Mouse (Mus musculus) myocyte (in vitro differentiated cells): ENCODE data around the gene Cntnap1.

ENCODE experiments used
- CEBPB ChIP-seq: IDR thresholded peaks from 2 replicates; pipeline ENCODE4 v1.6.1; 2011; ENCODE audit warnings: mild to moderate bottlenecking, moderate library complexity; ENCODE audit not compliant: poor library complexity, insufficient read depth, severe bottlenecking
- E2F4 ChIP-seq: IDR thresholded peaks from one replicate; pipeline ENCODE4 v1.6.1; 2011; ENCODE audit warnings: mild to moderate bottlenecking, control low read depth, moderate library complexity; ENCODE audit not compliant: insufficient read depth
- MAX ChIP-seq: IDR thresholded peaks from one replicate; pipeline ENCODE4 v1.6.1; 2011; ENCODE audit warnings: low read depth, mild to moderate bottlenecking, control low read depth
- MYOD1 ChIP-seq, 3 experiments: IDR thresholded peaks; one replicate each; pipeline ENCODE4 v1.6.1; 2011; ENCODE audit warnings: control low read depth in 2 of 3, low read depth in 2 of 3, mild to moderate bottlenecking in 2 of 3, moderate library complexity in 1 of 3; ENCODE audit not compliant: insufficient read length in 2 of 3, control insufficient read depth in 1 of 3
- MYOG ChIP-seq, 3 experiments: IDR thresholded peaks; one replicate each; pipeline ENCODE4 v1.6.1; 2011; ENCODE audit warnings: control low read depth in 2 of 3, low read depth in 2 of 3, mild to moderate bottlenecking in 2 of 3; ENCODE audit not compliant: insufficient read length in 2 of 3, control insufficient read depth in 1 of 3, insufficient read depth in 1 of 3
- POLR2A ChIP-seq: IDR thresholded peaks from one replicate; pipeline ENCODE4 v1.6.1; 2011; ENCODE audit warnings: low read depth, mild to moderate bottlenecking, control low read depth, moderate library complexity; ENCODE audit not compliant: insufficient read length
- POLR2AphosphoS2 ChIP-seq: IDR thresholded peaks from one replicate; pipeline ENCODE4 v1.6.1; 2011; ENCODE audit warnings: low read depth, control low read depth; ENCODE audit not compliant: insufficient read length
- REST ChIP-seq: IDR thresholded peaks from one replicate; pipeline ENCODE4 v1.6.1; 2011; ENCODE audit warnings: mild to moderate bottlenecking, control low read depth, moderate library complexity; ENCODE audit not compliant: insufficient read depth, insufficient read length
- TCF12 ChIP-seq: IDR thresholded peaks from one replicate; pipeline ENCODE4 v1.6.1; 2011; ENCODE audit warnings: mild to moderate bottlenecking, control low read depth; ENCODE audit not compliant: poor library complexity, insufficient read depth, severe bottlenecking
- TCF3 ChIP-seq: IDR thresholded peaks from one replicate; pipeline ENCODE4 v1.6.1; 2011; ENCODE audit warnings: low read depth, control low read depth; ENCODE audit not compliant: insufficient read length
- USF1 ChIP-seq: IDR thresholded peaks from one replicate; pipeline ENCODE4 v1.6.1; 2011; ENCODE audit warnings: low read depth, mild to moderate bottlenecking, control low read depth, moderate library complexity

DNA sequence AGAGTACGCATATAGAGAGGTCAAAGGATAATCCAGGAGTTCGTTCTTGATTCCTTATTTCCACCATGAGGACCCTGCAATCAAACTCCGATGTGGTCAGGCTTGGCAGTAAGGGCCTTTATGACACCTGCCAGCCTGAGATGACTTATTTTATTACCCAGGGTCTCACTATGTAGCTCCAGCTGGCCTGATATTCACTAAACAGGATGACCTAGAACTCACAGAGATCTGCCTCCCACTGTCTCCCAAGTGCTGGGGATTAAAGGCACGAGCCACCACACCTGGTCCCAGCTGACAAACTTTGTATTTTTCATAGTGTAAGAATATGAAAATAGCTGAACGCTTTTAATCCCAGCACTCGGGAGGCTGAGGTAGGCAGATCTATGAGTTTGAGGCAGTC is 15.2 kb upstream of the Cntnap1 start:
- TF ChIP-seq E2F4 (no peak), POLR2AphosphoS2 (no peak), POLR2A (no peak), MAX (no peak), TCF12 (no peak), MYOD1 (IDR thresholded peaks at IDR 0.05; ENCODE audit: control insufficient read depth in 1 of 3, insufficient read length in 2 of 3, low read depth in 2 of 3) (no peak), USF1 (no peak), MYOG (IDR thresholded peaks at IDR 0.05; ENCODE audit: control insufficient read depth in 1 of 3, insufficient read depth in 1 of 3, insufficient read length in 2 of 3, low read depth in 2 of 3) (no peak), TCF3 (no peak), CEBPB (no peak), REST (no peak)
